Mouse (Mus musculus): ENCODE results near the gene Ddx19b.
"Not testable (repeated sequence)": the region's sequence is repeated elsewhere in the genome, so short reads cannot be mapped to it uniquely, and the experiment has no call there.

Ddx19b gene

GRCm38 (mm10) chr8:111031572-111031971 lies at the start of gene Ddx19b:
Ddx19b (minus strand) TSS chr8:111031751.
- DNase-seq (ENCODE audit: low spot score): no peak

GRCm38 (mm10) chr8:111079861-111080271 lies 48.3 kb upstream of the Ddx19b start:
- no peak for DNase-seq (ENCODE audit: low spot score)

- DNase-seq (ENCODE audit: low spot score): no peak
Measured at GRCm38 (mm10) chr8:111079461-111079860, 47.9 kb upstream of the Ddx19b start.

GRCm38 (mm10) chr8:111075926-111076325 lies 44.4 kb upstream of the Ddx19b start:
- no peak for DNase-seq (ENCODE audit: low spot score)

GRCm38 (mm10) chr8:111068660-111069059 lies 37.1 kb upstream of the Ddx19b start:
- not testable (repeated sequence) for DNase-seq (ENCODE audit: low spot score)

- no peak for DNase-seq (ENCODE audit: low spot score)
Measured at GRCm38 (mm10) chr8:111067439-111067838, 35.9 kb upstream of the Ddx19b start.

- no peak for DNase-seq (ENCODE audit: low spot score)
Measured at GRCm38 (mm10) chr8:111066308-111066707, 34.8 kb upstream of the Ddx19b start.

GRCm38 (mm10) chr8:111062893-111063292 lies 31.3 kb upstream of the Ddx19b start:
- DNase-seq (ENCODE audit: low spot score): no peak

GRCm38 (mm10) chr8:111062072-111062757 lies 30.7 kb upstream of the Ddx19b start:
- DNase-seq (ENCODE audit: low spot score): peak; percentile 93

- DNase-seq (ENCODE audit: low spot score): no peak
Measured at GRCm38 (mm10) chr8:111061688-111062071, 30.1 kb upstream of the Ddx19b start.

GRCm38 (mm10) chr8:111058946-111059572 lies 27.5 kb upstream of the Ddx19b start:
- DNase-seq (ENCODE audit: low spot score): no peak

- no peak for DNase-seq (ENCODE audit: low spot score)
Measured at GRCm38 (mm10) chr8:111056691-111057293, 25.2 kb upstream of the Ddx19b start.

- DNase-seq (ENCODE audit: low spot score): peak; percentile 67
Measured at GRCm38 (mm10) chr8:111056158-111056663, 24.7 kb upstream of the Ddx19b start, which contains the start of gene Exosc6. Exosc6 (plus strand) TSS chr8:111056339.

GRCm38 (mm10) chr8:111055661-111056060 lies 24.1 kb upstream of the Ddx19b start:
- no peak for DNase-seq (ENCODE audit: low spot score)

- DNase-seq (ENCODE audit: low spot score): no peak
Measured at GRCm38 (mm10) chr8:111055031-111055634, 23.6 kb upstream of the Ddx19b start.

- DNase-seq (ENCODE audit: low spot score): no peak
Measured at GRCm38 (mm10) chr8:111053827-111054518, 22.4 kb upstream of the Ddx19b start.

GRCm38 (mm10) chr8:111049106-111049505 lies 17.6 kb upstream of the Ddx19b start:
- DNase-seq (ENCODE audit: low spot score): no peak

GRCm38 (mm10) chr8:111048694-111049093 lies 17.1 kb upstream of the Ddx19b start:
- no peak for DNase-seq (ENCODE audit: low spot score)

GRCm38 (mm10) chr8:111044003-111044734 lies 12.6 kb upstream of the Ddx19b start:
- no peak for DNase-seq (ENCODE audit: low spot score)

GRCm38 (mm10) chr8:111042546-111042945 lies 11.0 kb upstream of the Ddx19b start:
- no peak for DNase-seq (ENCODE audit: low spot score)

GRCm38 (mm10) chr8:111036591-111036990 lies 5.0 kb upstream of the Ddx19b start:
- no peak for DNase-seq (ENCODE audit: low spot score)
